Mouse (Mus musculus) thymus, postnatal 0 days (tissue): ENCODE data around the gene Hic1. TPM values are rescaled to one million over a fixed set of nuclear protein-coding genes. Genes with fewer than 3 reads are reported as not detected.
"Not testable (repeated sequence)": the region's sequence is repeated elsewhere in the genome, so short reads cannot be mapped to it uniquely, and the experiment has no call there.

Experiments
- DNase-seq: peaks from one replicate; pipeline ENCODE4 v3.0.0-alpha.2; 2015; ENCODE audit warnings: low spot score
- polyA plus RNA-seq: library from polyadenylated mRNA; unstranded; fragments of >200 nt; fragmentation: Nextera tagmentation; extraction: Ambion mirVana; gene quantifications from 2 replicates; pipeline ENCODE4 v1.2.1, GENCODE M21; 2015

The Hic1 gene
- polyA plus RNA-seq, 1 experiment from 2014 or later: 11.0 TPM

- DNase-seq: peak; percentile 62
Observed at GRCm38 (mm10) chr11:75192336-75193214, 23.3 kb upstream of the Hic1 start.

GRCm38 (mm10) chr11:75191841-75192240, 22.5 kb upstream of the Hic1 start:
- no peak for DNase-seq

- DNase-seq: no peak
Observed at GRCm38 (mm10) chr11:75190905-75191441, 21.7 kb upstream of the Hic1 start, which contains the start of gene Dph1. TSS of gene Dph1 (minus strand) at chr11:75191241.

- DNase-seq: peak; percentile 85
Observed at GRCm38 (mm10) chr11:75190371-75190724, 21.0 kb upstream of the Hic1 start.

- DNase-seq: no peak
Observed at GRCm38 (mm10) chr11:75189713-75190370, 20.5 kb upstream of the Hic1 start.

GRCm38 (mm10) chr11:75184986-75185385, 15.7 kb upstream of the Hic1 start:
- DNase-seq: no peak

- no peak for DNase-seq
Observed at GRCm38 (mm10) chr11:75184573-75184972, 15.3 kb upstream of the Hic1 start.

- no peak for DNase-seq
Observed at GRCm38 (mm10) chr11:75183917-75184570, 14.7 kb upstream of the Hic1 start.

GRCm38 (mm10) chr11:75178672-75179208, 9.4 kb upstream of the Hic1 start, which contains the start of gene Ovca2:
TSS of gene Ovca2 (minus strand) at chr11:75178835.
- DNase-seq: peak; percentile 96

GRCm38 (mm10) chr11:75178011-75178410, 8.7 kb upstream of the Hic1 start:
- DNase-seq: peak; percentile 14

GRCm38 (mm10) chr11:75174574-75174973, 5.3 kb upstream of the Hic1 start:
- not testable (repeated sequence) for DNase-seq

GRCm38 (mm10) chr11:75173799-75174165, 4.5 kb upstream of the Hic1 start:
- DNase-seq: no peak

- peak; percentile 84 for DNase-seq
Observed at GRCm38 (mm10) chr11:75173095-75173798, 3.9 kb upstream of the Hic1 start.

- peak; percentile 56 for DNase-seq
Observed at GRCm38 (mm10) chr11:75172151-75173094, 3.1 kb upstream of the Hic1 start.

- no peak for DNase-seq
Observed at GRCm38 (mm10) chr11:75171186-75171865, 2.0 kb upstream of the Hic1 start.

- peak; percentile 85 for DNase-seq
Observed at GRCm38 (mm10) chr11:75170136-75170751, 925 bp upstream of the Hic1 start.

GRCm38 (mm10) chr11:75168590-75169361, 543 bp downstream of the Hic1 start:
- peak; percentile 85 for DNase-seq
